Mouse (Mus musculus) stomach, postnatal 0 days (tissue): ENCODE results near the gene Frat1. TPM values are rescaled to one million over a fixed set of nuclear protein-coding genes. Genes with fewer than 3 reads are reported as not detected.

Experiments
- ATAC-seq: fragments of 200-750 bp; cut with Nextera tagmentation; 2 replicates; pipeline ENCODE4 v1.8.0; 2017; ENCODE audit not compliant: low FRiP score, low TSS enrichment
- DNase-seq: peaks from one replicate; pipeline ENCODE4 v3.0.0-alpha.2; 2016; ENCODE audit warnings: low spot score
- H3K27ac ChIP-seq: fragments of 300-500 bp; sonication (generic); replicated peaks from 2 replicates; pipeline ENCODE4 v1.5.1; 2014; ENCODE audit warnings: mild to moderate bottlenecking, control low read depth
- H3K27me3 ChIP-seq: fragments of 300-500 bp; sonication (generic); 2 replicates; pipeline ENCODE4 v1.6.1; 2014; ENCODE audit warnings: low read length; ENCODE audit not compliant: control insufficient read depth, insufficient read depth
- H3K36me3 ChIP-seq: fragments of 300-500 bp; sonication (generic); 2 replicates; pipeline ENCODE4 v1.6.1; 2014; ENCODE audit warnings: low read length, mixed read lengths; ENCODE audit not compliant: control insufficient read depth, insufficient read depth
- H3K4me1 ChIP-seq: fragments of 300-500 bp; sonication (generic); replicated peaks from 2 replicates; pipeline ENCODE4 v1.6.1; 2014; ENCODE audit warnings: antibody characterized with exemption; ENCODE audit not compliant: control insufficient read depth, insufficient read depth
- H3K4me2 ChIP-seq: fragments of 300-500 bp; sonication (generic); replicated peaks from 2 replicates; pipeline ENCODE4 v1.6.1; 2014; ENCODE audit warnings: low read depth, mild to moderate bottlenecking, control low read depth, moderate library complexity
- H3K4me3 ChIP-seq: fragments of 300-500 bp; sonication (generic); 2 replicates; pipeline ENCODE4 v1.5.1; 2014; ENCODE audit warnings: low read depth, low read length, control low read depth
- H3K9ac ChIP-seq: fragments of 300-500 bp; sonication (generic); 2 replicates; pipeline ENCODE4 v1.6.1; 2014; ENCODE audit warnings: mild to moderate bottlenecking, low read length, control low read depth, mixed read lengths
- H3K9me3 ChIP-seq: fragments of 300-500 bp; sonication (generic); 2 replicates; pipeline ENCODE4 v1.6.1; 2016; ENCODE audit warnings: low read length; ENCODE audit not compliant: control insufficient read depth
- CTCF ChIP-seq: IDR thresholded peaks from 2 replicates; pipeline ENCODE4 v1.5.1; 2016; ENCODE audit warnings: antibody characterized with exemption, low read depth, mild to moderate bottlenecking, moderate library complexity
- EP300 ChIP-seq: optimal IDR thresholded peaks from 2 replicates; pipeline ENCODE3; 2016; ENCODE audit warnings: antibody characterized with exemption
- WGBS: fragments of 180-500 bp; shearing (Covaris S2); extraction: QIAGEN DNeasy Blood & Tissue Kit; methylation state at CpG from one replicate; pipeline ENCODE4 v1.1.7; 2014; 5-methylcytosine and 5-hydroxymethylcytosine counted together
- polyA plus RNA-seq: library from polyadenylated mRNA; unstranded; fragments of >200 nt; fragmentation: Nextera tagmentation; extraction: Ambion mirVana; gene quantifications from 2 replicates; pipeline ENCODE4 v1.2.1, GENCODE M21; 2015

The Frat1 gene
- polyA plus RNA-seq, 1 experiment from 2014 or later = 9.3 TPM

DNA sequence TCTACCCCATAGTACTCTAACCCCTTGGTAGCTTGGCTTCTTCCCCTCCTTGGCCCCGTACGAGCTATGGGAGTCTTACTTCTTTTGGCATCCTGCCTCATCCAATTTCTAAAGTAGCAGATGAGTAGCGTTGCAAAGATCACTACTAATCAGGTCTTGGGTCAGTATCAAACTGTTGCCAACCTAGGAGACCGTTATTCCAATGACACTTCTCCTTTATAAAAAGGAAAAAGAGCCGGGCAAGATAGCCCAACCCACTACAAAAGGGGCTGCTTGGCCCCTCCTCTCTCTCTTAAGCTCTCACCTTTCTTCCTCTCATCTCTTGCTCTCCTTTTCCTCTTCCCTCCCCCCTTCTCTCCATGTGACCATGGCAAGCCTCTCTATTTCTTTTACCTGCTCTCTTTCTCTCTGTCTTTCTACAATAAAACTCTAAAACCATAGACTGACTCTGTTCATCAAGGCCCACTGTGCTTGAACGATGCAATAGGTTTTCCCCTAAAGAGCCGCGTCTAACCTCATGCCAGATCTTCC, 21.6 kb upstream of the Frat1 start:
- no peak for DNase-seq
- no peak overlapping the region for H3K4me2 ChIP-seq
- no peaks in the 10 kb centered on the region for H3K9me3 ChIP-seq
- no peaks in the 10 kb centered on the region for H3K27me3 ChIP-seq
- no peaks in the 10 kb centered on the region for H3K36me3 ChIP-seq
- H3K9ac ChIP-seq = no peak overlapping the region
- no peak overlapping the region for H3K27ac ChIP-seq
- TF ChIP-seq EP300 (no peak), CTCF (no peak)
- no peak for ATAC-seq
- H3K4me1 ChIP-seq = no peaks in the 10 kb centered on the region
- WGBS = 74% methylated on average over 8 of the region's 8 CpGs
- H3K4me3 ChIP-seq = no peak overlapping the region

DNA sequence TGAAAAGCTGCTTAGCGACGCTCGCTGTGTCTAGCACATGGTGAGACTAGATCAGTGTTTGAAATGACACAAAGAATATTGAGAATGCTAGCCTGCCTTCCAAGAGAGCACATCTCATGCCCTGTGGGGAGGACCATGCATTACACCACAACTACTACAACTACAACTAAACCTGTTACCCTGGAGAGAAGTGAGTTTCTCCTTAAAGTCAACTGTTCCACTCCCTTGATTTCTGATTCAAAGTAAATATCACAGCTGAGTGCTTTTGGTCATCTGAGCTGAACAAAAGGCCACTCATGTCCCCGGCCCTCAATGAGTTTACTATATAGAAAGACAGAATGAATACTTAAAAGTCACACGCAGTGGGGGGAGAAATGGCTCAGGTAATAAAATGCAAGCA, 19.7 kb upstream of the Frat1 start:
- no peaks in the 10 kb centered on the region for H3K4me1 ChIP-seq
- H3K4me3 ChIP-seq = no peak overlapping the region
- DNase-seq = no peak
- no peaks in the 10 kb centered on the region for H3K9me3 ChIP-seq
- WGBS = 77% methylated on average over 5 of the region's 5 CpGs
- no peaks in the 10 kb centered on the region for H3K27me3 ChIP-seq
- H3K36me3 ChIP-seq = no peaks in the 10 kb centered on the region
- no peak overlapping the region for H3K4me2 ChIP-seq
- ATAC-seq = peak; percentile 27; the same call in 1 of the 2 replicates
- H3K9ac ChIP-seq = no peak overlapping the region
- no peak for TF ChIP-seq CTCF
- no peak for TF ChIP-seq EP300
- H3K27ac ChIP-seq = no peak overlapping the region

DNA sequence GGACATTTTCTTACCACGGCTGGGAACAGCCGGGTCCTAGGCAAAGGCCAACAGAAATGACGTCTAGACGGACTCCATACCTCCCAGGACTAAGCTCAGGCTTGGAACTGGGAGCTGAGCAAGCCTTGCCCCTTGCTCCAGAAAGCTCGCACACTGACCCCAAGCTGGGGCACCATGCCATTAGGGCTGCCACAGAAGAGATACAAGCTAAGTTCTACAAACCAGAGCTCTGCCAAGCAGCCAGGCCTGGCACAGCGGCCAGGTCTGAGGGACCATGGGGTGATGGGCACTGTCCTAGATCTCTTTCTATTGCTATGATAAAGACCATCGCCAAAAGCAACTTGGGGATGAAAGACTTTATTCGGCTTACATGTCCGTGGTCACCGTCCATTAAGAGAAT, 17.2 kb upstream of the Frat1 start:
- H3K27ac ChIP-seq = no peak overlapping the region
- H3K4me2 ChIP-seq = no peak overlapping the region
- no peaks in the 10 kb centered on the region for H3K27me3 ChIP-seq
- ATAC-seq (no peak), DNase-seq (no peak)
- TF ChIP-seq EP300 (no peak), CTCF (no peak)
- H3K4me1 ChIP-seq = no peaks in the 10 kb centered on the region
- no peaks in the 10 kb centered on the region for H3K36me3 ChIP-seq
- H3K4me3 ChIP-seq = no peak overlapping the region
- no peak overlapping the region for H3K9ac ChIP-seq
- 90% methylated on average over 10 of the region's 10 CpGs for WGBS
- no peaks in the 10 kb centered on the region for H3K9me3 ChIP-seq

DNA sequence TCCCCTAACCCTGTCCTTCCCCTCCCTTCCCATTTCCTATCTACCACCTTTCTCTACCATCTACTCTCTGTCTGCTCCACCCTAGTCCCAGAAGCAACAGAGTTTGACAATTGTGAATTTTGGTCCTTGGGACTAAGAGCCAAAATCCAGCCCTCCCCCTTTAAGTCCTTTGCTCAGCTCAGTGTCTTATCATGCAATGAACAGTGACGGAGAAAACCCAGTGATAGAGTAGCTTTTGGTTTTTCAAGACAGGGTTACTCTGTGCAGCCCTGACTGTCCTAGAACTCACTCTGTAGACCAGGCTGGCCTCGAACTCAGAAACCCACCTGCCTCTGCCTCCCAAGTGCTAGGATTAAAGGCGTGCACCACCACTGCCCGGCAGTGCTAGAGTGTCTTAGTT, 16.4 kb upstream of the Frat1 start:
- no peaks in the 10 kb centered on the region for H3K4me1 ChIP-seq
- WGBS = 95% methylated on average over 4 of the region's 4 CpGs
- H3K27ac ChIP-seq = no peak overlapping the region
- no peak for TF ChIP-seq CTCF
- no peak for TF ChIP-seq EP300
- no peaks in the 10 kb centered on the region for H3K36me3 ChIP-seq
- H3K4me3 ChIP-seq = no peak overlapping the region
- ATAC-seq = no peak
- H3K9me3 ChIP-seq = no peaks in the 10 kb centered on the region
- H3K4me2 ChIP-seq = no peak overlapping the region
- DNase-seq = no peak
- H3K9ac ChIP-seq = no peak overlapping the region
- H3K27me3 ChIP-seq = no peaks in the 10 kb centered on the region

DNA sequence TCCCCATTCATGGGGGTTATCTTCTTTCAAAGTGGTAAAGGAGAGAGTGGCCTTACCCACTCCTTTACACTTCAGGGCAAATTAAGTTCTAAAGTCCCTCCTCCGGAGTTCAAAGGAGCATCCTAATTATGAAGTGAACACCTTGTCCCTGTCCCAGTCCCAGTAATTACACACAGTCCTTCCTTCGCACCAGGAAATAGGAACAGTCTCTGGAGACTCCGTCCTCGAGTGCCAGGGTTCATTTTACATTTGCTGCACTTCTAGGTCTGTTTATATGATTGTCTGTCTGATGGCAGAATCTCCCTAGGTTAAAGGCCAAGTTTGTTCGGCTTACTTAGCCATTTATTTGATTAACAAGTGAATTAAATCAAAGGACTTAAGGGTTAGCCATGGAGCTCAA, 13.4 kb upstream of the Frat1 start:
- no peak overlapping the region for H3K9ac ChIP-seq
- WGBS = 51% methylated on average over 5 of the region's 5 CpGs
- H3K9me3 ChIP-seq = no peaks in the 10 kb centered on the region
- DNase-seq (no peak), ATAC-seq (no peak)
- H3K4me2 ChIP-seq = no peak overlapping the region
- TF ChIP-seq EP300 (no peak), CTCF (no peak)
- no peak overlapping the region for H3K4me3 ChIP-seq
- H3K4me1 ChIP-seq = no peaks in the 10 kb centered on the region
- no peaks in the 10 kb centered on the region for H3K36me3 ChIP-seq
- H3K27ac ChIP-seq = no peak overlapping the region
- no peaks in the 10 kb centered on the region for H3K27me3 ChIP-seq

DNA sequence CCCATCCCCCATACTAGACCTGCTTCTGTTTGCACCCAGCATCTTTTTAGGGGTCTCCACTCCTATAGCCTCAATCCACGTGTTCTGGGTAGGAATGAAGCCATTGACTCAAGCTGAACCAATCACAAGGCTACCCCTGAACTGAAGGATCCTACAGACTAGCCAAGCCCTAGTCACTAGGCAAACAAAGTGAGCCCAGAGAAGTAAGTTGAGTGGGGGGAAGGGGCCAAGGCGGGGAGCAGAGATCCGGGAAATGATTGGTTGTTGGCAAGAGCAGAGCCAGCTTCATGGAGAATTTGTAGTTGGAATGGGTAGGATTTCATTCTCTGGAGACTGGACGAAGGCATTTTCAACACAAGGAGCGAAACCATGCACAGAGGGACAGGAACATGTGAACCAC, 12.9 kb upstream of the Frat1 start:
- no peaks in the 10 kb centered on the region for H3K9me3 ChIP-seq
- DNase-seq (no peak), ATAC-seq (peak; percentile 29; the same call in 1 of the 2 replicates)
- H3K4me3 ChIP-seq = no peak overlapping the region
- H3K36me3 ChIP-seq = no peaks in the 10 kb centered on the region
- TF ChIP-seq EP300 (no peak), CTCF (no peak)
- no peak overlapping the region for H3K4me2 ChIP-seq
- 41% methylated on average over 5 of the region's 5 CpGs for WGBS
- no peak overlapping the region for H3K27ac ChIP-seq
- no peaks in the 10 kb centered on the region for H3K27me3 ChIP-seq
- H3K4me1 ChIP-seq = no peaks in the 10 kb centered on the region
- H3K9ac ChIP-seq = no peak overlapping the region
